Mouse (Mus musculus) activated CD4-positive, CD25-positive, alpha-beta regulatory T cell, adult 4 months (primary cell): Measurements from ENCODE around the gene Aco2. TPM values are rescaled to one million over a fixed set of nuclear protein-coding genes. Genes with fewer than 3 reads are reported as not detected.

Experiments used
- ATAC-seq: one replicate; pipeline ENCODE4 v1.8.0; 2017
- polyA plus RNA-seq, 2 experiments: library from polyadenylated mRNA; unstranded; fragments of 100-300 nt; shearing (Covaris generic); gene quantifications; one replicate each; pipeline ENCODE4 v1.2.1; 2017

Gene Aco2
- polyA plus RNA-seq, 2 experiments from 2014 or later, result 84.4 to 105 TPM

- ATAC-seq, result no peak
These were observed 48.6 kb downstream of the Aco2 start for GRCm38 (mm10) chr15:81920546-81921217.

DNA sequence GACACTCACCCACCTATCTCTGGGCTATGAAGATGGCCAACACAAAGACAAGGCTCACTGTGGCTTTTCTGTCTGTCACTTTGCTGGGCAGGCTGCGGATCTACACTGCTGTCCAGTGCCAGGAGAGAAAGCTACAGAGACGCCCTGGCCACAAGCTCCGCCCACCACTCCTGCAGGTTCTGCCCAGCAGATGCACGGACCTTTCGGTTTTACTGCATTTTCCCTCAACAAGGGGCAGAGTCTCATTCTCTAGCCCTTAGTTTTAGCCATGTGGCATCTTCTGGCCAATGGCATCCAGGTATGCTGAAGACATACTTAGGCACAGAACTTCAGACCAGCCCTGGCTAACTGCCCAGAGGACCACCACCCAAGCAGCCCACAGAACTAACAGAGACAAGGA, 49.1 kb downstream of the Aco2 start:
- no peak for ATAC-seq

- ATAC-seq, result no peak
These were observed 52.8 kb downstream of the Aco2 start for GRCm38 (mm10) chr15:81924933-81925332.

DNA sequence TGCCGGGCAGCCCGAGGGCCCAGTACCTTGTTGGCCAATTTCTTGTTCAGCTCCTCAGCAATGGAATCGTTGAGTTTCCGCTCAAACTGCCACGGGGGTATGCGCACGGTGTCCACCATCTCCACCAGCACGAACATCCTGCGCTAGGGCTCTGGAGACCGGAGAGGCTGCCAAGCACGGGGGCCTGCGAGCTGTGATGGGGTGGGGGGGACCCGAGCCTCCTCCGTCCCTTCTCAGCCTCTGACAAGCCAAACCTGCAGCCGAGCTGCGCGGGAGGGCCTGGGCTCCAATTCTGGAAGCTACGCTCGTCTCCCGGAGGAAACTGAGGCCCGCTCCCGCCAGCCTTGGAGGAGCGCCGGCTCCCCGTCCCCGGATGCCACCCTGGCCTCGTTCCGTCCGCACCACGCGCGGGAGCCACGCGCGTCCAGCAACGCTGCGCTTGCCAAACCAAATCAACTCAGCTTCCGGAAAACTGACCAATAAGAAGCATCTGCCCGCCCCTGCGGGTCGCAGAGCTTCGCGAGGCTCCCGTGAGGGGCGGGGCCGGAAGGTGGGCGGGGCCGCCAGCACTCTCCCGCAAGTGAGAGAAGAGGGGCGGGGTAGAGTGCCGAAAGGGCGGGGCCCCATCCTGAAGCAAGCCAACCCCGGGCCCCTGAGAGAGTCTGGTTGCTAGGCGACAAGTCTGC, 53.8 kb downstream of the Aco2 start, which contains the start of gene Polr3h:
TSS of gene Polr3h (minus strand) at position 481 of the 686 bp plus-strand sequence.
- peak; percentile 87 for ATAC-seq

- ATAC-seq, result no peak
These were observed 54.3 kb downstream of the Aco2 start for GRCm38 (mm10) chr15:81926446-81926822.

- ATAC-seq, result no peak
These were observed 55.6 kb downstream of the Aco2 start for GRCm38 (mm10) chr15:81927741-81928140.

GRCm38 (mm10) chr15:81928277-81928676, 56.2 kb downstream of the Aco2 start:
- ATAC-seq, result no peak

GRCm38 (mm10) chr15:81932951-81933470, 60.9 kb downstream of the Aco2 start:
- ATAC-seq, result peak; percentile 61

DNA sequence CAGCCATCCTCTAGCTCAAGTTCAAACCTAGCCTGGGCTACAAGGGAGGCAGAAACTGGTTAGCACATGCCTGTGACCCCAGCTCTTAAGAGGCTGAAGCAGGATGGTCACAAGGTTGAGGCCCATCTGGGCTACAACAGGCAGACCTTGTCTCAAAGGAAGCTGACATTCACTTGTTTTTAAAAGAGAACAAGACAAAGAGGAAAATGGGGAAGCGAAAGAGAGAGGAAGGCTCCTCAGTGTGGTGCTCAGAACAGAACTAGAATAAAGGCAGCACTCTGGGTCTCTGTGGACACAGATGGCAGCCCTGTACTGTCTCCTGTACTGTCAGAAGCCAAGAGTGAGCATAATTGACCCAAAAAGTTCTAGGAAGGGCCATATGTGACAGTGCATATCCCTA, 61.9 kb downstream of the Aco2 start:
- ATAC-seq, result no peak

DNA sequence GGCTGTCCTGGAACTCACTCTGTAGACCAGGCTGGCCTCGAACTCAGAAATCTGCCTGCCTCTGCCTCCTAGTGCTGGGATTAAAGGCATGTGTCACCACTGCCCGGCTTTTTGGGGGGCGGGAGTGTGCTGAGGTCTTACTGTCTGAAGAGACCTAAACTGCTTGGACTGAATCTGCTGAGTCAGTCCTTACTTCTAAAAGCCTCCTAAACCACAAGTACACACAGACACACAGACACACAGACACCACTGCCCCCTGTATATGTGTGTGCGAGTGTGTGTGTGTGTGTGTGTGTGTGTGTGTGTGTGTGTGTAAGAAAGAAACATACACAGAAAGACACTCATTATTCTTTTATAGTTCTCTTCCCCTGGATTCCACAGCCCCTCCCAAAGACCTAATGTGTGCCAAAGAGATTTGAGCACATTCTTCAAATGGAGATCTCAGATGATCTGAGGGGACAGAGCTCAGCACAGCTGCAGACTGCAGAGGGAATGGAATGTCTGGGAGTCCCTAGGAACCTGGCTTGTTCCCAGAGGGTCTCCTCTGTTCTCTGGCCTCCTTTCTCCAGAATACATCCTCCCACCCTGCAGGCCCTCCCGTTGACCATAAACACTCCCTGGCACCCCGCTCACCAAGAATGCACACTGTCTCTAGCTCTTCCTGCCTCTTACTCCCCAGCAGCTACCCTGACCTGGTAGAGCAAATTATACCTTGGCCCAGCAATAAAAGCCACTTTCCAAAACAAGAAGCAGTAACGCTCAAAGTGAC, 63.9 kb downstream of the Aco2 start:
- ATAC-seq, result no peak

GRCm38 (mm10) chr15:81936679-81937078, 64.6 kb downstream of the Aco2 start, which contains the start of gene Csdc2:
Gene Csdc2, plus strand, starts transcription at chr15:81936759.
- ATAC-seq, result no peak

- ATAC-seq, result no peak
These were observed 65.2 kb downstream of the Aco2 start for GRCm38 (mm10) chr15:81937098-81937972.

GRCm38 (mm10) chr15:81938246-81938645, 66.1 kb downstream of the Aco2 start:
- no peak for ATAC-seq

DNA sequence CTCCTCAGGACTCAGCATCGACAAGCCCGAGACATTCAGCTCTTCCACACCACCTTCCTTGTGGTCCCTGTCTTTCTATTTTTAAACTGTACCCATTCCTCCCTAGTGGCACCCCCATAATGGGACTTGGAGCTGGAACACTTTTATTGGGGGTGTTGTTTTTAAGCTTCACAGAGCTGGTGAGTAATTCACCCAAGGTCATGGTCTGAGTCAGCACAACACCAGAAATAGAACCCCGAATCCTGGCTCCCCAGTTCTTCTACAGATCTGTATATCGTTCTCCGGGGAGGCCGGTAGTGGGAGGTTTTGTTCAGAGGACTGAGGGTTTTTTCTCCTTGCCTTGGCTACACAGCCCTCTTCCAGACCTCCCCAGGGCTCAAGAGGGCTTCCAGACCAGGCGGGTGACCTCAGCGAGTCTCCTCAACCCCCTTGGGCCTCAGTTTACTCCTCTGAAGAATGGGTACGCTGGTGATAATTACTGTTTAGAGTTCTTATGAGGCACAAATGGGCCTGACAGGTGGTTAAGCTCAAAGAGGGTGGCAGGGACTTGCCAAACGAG, 67.1 kb downstream of the Aco2 start:
- no peak for ATAC-seq

DNA sequence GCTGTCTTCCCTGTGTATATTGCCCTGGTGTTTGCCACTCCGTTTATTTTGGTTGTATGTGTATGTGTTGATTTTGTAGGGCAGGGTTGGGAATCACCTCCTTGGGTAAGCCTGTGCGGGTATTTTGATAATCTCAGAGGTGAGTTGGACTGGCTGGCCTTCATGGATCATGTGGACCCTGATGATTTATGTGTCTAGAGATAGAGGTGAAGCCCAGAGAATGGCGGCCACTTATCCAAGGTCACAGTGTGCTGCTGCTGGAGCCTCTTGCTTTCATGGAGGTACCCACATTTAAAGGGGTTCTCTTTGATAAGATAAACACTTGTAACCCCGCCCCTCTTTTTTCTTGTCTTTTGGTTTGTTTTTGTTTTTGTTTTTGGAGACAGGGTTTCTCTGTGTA, 67.7 kb downstream of the Aco2 start:
- ATAC-seq, result no peak

- no peak for ATAC-seq
These were observed 68.1 kb downstream of the Aco2 start for GRCm38 (mm10) chr15:81940219-81940618.

DNA sequence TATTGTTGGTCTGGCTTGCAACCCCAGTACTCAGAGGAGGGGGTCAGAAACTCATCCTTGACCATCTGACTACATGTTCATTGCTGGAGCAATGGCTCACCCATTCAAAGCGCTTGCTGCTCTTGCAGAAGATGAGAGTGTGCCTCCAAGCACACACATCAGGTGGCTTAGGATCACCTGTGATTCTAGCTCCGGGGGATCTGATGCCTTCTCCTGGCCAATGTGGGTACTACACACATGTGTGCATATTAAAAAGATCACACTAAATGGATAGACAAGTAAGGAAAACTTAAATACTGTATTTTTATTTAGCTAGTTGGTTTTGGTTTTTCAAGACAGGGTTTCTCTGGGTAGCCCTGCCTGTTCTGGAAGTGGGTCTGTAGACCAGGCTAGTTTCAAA, 68.9 kb downstream of the Aco2 start:
- no peak for ATAC-seq

DNA sequence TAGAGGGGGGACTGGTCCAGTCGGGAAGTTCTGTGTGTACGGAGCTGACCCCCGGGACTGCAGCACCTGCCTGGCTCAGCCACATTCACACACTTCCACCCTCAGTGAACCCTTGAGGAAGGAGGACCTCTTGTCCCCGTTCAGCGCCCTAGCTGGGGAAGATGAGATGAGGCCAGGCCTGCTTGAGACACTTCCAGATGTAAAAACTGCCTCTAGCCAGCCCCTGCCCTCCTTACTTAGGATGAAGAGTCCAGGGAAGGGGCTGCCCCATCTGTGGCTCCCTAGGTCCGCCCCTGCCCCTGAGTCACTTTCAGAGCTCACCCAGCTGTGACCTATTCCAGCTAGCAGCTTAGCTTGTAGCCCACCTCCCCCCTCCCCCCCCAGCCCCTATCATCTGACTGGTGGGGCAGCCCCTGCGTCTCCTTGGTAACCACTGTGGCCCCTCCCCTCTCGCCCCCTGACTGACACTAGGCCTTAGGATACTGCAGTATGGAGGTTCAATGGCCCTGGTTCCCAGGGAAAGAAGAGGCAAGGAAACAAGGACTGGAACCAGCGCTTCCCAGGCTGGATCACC, 71.2 kb downstream of the Aco2 start:
- no peak for ATAC-seq

- no peak for ATAC-seq
These were observed 77.0 kb downstream of the Aco2 start for GRCm38 (mm10) chr15:81949076-81949475.

- ATAC-seq, result no peak
These were observed 77.5 kb downstream of the Aco2 start for GRCm38 (mm10) chr15:81949476-81950131.

DNA sequence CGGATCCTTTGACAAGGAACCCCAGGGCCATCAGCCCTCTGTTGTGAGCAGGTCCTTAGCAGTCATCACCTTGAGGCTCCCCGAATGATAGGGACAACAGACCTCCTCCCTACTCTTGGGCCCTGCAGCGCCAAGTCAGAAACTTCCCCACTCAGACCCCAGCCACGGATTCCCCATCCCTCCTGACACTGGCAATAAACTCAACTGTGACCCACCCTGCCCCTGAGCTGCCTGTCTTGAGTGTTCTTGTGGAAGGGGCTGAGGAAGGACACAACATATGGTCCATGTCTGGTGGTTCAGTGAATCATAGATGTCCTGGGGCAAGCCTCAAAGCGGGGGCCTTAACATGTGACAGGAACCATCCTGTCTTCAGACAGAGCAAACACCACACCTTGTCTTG, 78.6 kb downstream of the Aco2 start:
- no peak for ATAC-seq
